Mouse (Mus musculus): ENCODE results near the gene Commd1. TPM values are rescaled to one million over a fixed set of nuclear protein-coding genes. Genes with fewer than 3 reads are reported as not detected.

Commd1 gene
- polyA plus RNA-seq, 1 experiment from 2014 or later: 366 TPM

DNA sequence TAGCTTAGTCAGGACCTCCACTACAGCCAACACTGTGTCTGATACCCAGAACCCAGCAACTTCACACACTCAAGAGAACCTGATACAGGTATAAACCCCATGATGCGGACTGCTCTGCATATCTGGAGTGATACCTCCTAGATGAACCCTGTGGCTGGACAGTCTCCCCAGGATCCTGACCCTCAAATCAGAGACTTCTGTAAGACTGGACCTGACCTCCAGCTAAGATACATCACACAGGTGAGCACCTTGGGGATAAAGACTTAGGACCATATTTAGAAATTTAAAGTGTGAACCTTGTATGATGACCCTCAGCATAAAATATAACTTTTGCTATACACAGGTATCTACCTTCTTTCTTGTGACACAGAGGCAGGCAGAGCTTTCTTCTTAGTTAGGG is 11.6 kb downstream of the Commd1 start:
- Histone ChIP-seq H3K9ac (no peak overlapping the region), H3K9me3 (peaks cover 35% of the 10 kb centered on the region)
- WGBS: 97% methylated on average over 1 of the region's 1 CpGs

GRCm38 (mm10) chr11:22969486-22969885 is 12.7 kb downstream of the Commd1 start:
- 61% methylated on average over 6 of the region's 6 CpGs for WGBS
- no peak for ATAC-seq (ENCODE audit: insufficient number of reproducible peaks, insufficient read depth, low FRiP score, low TSS enrichment)
- Histone ChIP-seq H3K4me1 (peaks cover 6% of the 10 kb centered on the region; the same call in 1 of the 2 replicates), H3K36me3 (peaks cover 29% of the 10 kb centered on the region), H3K4me2 (replicated peaks) (no peak overlapping the region), H3K4me3 (no peak overlapping the region), H3K27ac (no peak overlapping the region), H3K27me3 (no peaks in the 10 kb centered on the region), H3K9me3 (peaks cover 35% of the 10 kb centered on the region), H3K9ac (no peak overlapping the region)

More for the DNA sequence above, 11.6 kb downstream of the Commd1 start:
- Histone ChIP-seq H3K27me3 (no peaks in the 10 kb centered on the region), H3K4me3 (no peak overlapping the region), H3K27ac (no peak overlapping the region), H3K4me1 (peaks cover 9% of the 10 kb centered on the region), H3K4me2 (replicated peaks) (no peak overlapping the region), H3K36me3 (peaks cover 29% of the 10 kb centered on the region)
- ATAC-seq (ENCODE audit: insufficient number of reproducible peaks, insufficient read depth, low FRiP score, low TSS enrichment): no peak

DNA sequence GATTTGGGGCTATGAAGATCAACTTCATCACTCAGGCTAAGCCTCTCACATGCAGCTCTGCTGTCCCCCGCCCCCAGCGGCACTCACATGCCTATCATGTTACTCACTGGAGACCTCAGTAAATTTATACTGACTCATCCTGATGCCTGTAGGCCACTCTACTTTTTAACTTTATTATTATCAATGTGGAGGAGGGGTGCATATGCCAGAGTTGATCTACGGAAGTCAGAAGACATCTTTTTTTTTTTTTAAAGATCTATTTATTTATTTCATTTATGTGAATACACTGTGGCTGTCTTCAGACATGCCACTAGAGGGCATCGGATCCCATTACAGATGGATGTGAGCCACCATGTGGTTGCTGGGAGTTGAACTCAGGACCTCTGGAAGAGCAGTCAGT is 16.7 kb downstream of the Commd1 start:
- Histone ChIP-seq H3K9ac (no peak overlapping the region), H3K36me3 (peaks cover 10% of the 10 kb centered on the region; the same call in 1 of the 2 replicates), H3K27ac (no peak overlapping the region), H3K9me3 (peaks cover 5% of the 10 kb centered on the region), H3K4me2 (replicated peaks) (no peak overlapping the region), H3K27me3 (no peaks in the 10 kb centered on the region), H3K4me3 (no peak overlapping the region), H3K4me1 (peaks cover 5% of the 10 kb centered on the region; the same call in 1 of the 2 replicates)
- 70% methylated on average over 4 of the region's 4 CpGs for WGBS
- ATAC-seq (ENCODE audit: insufficient number of reproducible peaks, insufficient read depth, low FRiP score, low TSS enrichment): no peak

DNA sequence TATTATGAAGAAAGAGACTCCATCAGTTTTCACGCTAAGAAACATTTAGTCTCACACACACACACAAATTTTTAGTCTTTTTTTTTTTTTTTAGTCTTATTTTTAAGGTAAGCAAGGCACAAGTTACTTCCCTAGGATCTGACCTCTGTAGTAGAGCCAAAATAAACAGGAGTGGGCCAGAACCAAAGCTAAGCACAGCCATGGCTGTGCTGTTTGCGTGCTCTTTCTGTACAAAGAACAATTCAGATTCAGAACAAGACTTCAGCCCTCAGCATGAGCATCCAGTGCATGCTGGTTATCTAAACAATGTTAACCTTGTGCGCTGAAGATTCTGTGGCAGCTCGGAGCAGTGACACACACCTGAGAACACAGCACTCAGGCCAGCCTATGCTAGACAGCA is 17.8 kb downstream of the Commd1 start:
- ATAC-seq (ENCODE audit: insufficient number of reproducible peaks, insufficient read depth, low FRiP score, low TSS enrichment): no peak
- WGBS: 72% methylated on average over 4 of the region's 4 CpGs
- H3K9ac ChIP-seq: no peak overlapping the region
- H3K27me3 ChIP-seq: no peaks in the 10 kb centered on the region
- H3K9me3 ChIP-seq: peaks cover 5% of the 10 kb centered on the region
- H3K4me2 ChIP-seq (replicated peaks): no peak overlapping the region
- no peak overlapping the region for H3K4me3 ChIP-seq
- H3K27ac ChIP-seq: no peak overlapping the region
- peaks cover 5% of the 10 kb centered on the region; the same call in 1 of the 2 replicates for H3K4me1 ChIP-seq
- H3K36me3 ChIP-seq: peaks cover 10% of the 10 kb centered on the region; the same call in 1 of the 2 replicates

DNA sequence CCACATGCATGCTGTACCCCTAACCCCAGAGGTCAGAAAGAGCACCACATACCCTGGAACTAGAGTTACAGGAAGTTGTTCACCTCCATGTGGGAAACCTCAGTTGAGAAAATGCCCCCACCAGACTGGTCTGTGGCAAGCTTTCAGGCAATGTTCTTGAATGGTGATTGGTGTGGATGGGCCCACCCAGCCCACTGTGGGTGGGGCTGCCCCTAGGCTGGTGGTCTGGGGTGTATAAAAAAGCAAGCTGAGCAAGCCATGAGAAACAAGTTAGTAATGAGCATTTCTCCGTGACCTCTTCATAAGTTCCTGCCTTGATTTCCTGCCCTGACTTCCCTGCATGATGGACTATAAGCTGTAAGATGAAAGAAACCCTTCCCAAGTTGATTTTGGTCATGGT is 20.1 kb downstream of the Commd1 start:
- H3K9ac ChIP-seq: no peak overlapping the region
- H3K27ac ChIP-seq: no peak overlapping the region
- no peak overlapping the region for H3K4me2 ChIP-seq (replicated peaks)
- no peak overlapping the region for H3K4me3 ChIP-seq
- H3K36me3 ChIP-seq: 0 out of 2 replicates have a peak, but pooled peaks cover 6% of the 10 kb centered on the region
- H3K27me3 ChIP-seq: no peaks in the 10 kb centered on the region
- H3K4me1 ChIP-seq: peaks cover 5% of the 10 kb centered on the region; the same call in 1 of the 2 replicates
- ATAC-seq (ENCODE audit: insufficient number of reproducible peaks, insufficient read depth, low FRiP score, low TSS enrichment): no peak
- 90% methylated on average over 1 of the region's 1 CpGs for WGBS
- H3K9me3 ChIP-seq: no peaks in the 10 kb centered on the region; the same call in 1 of the 2 replicates

GRCm38 (mm10) chr11:22957791-22958374 is 24.3 kb downstream of the Commd1 start:
- no peak overlapping the region for H3K27ac ChIP-seq
- WGBS: 91% methylated on average over 4 of the region's 4 CpGs
- no peak overlapping the region for H3K9ac ChIP-seq
- H3K4me3 ChIP-seq: no peak overlapping the region
- H3K4me2 ChIP-seq (replicated peaks): no peak overlapping the region
- no peaks in the 10 kb centered on the region for H3K4me1 ChIP-seq
- no peaks in the 10 kb centered on the region for H3K9me3 ChIP-seq
- no peak for ATAC-seq (ENCODE audit: insufficient number of reproducible peaks, insufficient read depth, low FRiP score, low TSS enrichment)
- H3K36me3 ChIP-seq: peaks cover 2% of the 10 kb centered on the region; the same call in 1 of the 2 replicates
- no peaks in the 10 kb centered on the region for H3K27me3 ChIP-seq

DNA sequence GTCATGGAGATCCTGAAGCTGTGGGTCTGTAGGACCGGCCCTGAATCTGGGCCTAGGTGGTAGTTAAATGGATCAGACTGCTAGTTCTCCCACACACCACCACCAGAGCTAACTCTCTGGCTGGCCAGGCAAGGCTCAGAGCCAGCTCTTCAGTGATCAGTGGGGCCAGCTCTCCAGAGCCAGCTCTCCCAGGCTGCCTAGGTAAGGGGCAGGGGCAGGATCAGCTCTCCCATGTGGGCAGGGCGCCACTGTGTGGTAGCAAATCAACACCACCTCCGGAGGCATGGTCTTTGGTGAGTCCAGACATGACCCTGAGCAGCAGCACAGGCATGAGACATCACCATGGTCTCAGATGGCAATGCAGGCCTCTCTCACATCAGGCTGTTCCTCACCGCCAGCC is 25.4 kb downstream of the Commd1 start:
- H3K4me3 ChIP-seq: no peak overlapping the region
- no peak overlapping the region for H3K9ac ChIP-seq
- peaks cover 2% of the 10 kb centered on the region; the same call in 1 of the 2 replicates for H3K36me3 ChIP-seq
- H3K4me1 ChIP-seq: no peaks in the 10 kb centered on the region
- no peaks in the 10 kb centered on the region for H3K9me3 ChIP-seq
- WGBS: 72% methylated on average over 4 of the region's 4 CpGs
- no peak overlapping the region for H3K4me2 ChIP-seq (replicated peaks)
- no peaks in the 10 kb centered on the region for H3K27me3 ChIP-seq
- H3K27ac ChIP-seq: no peak overlapping the region
- ATAC-seq (ENCODE audit: insufficient number of reproducible peaks, insufficient read depth, low FRiP score, low TSS enrichment): no peak

GRCm38 (mm10) chr11:22956346-22956745 is 25.8 kb downstream of the Commd1 start:
- Histone ChIP-seq H3K9ac (no peak overlapping the region), H3K9me3 (no peaks in the 10 kb centered on the region), H3K4me3 (no peak overlapping the region), H3K27ac (no peak overlapping the region), H3K36me3 (peaks cover 2% of the 10 kb centered on the region; the same call in 1 of the 2 replicates), H3K4me2 (replicated peaks) (no peak overlapping the region), H3K27me3 (no peaks in the 10 kb centered on the region), H3K4me1 (no peaks in the 10 kb centered on the region)
- no peak for ATAC-seq (ENCODE audit: insufficient number of reproducible peaks, insufficient read depth, low FRiP score, low TSS enrichment)
- WGBS: 96% methylated on average over 6 of the region's 6 CpGs

GRCm38 (mm10) chr11:22952668-22953067 is 29.5 kb downstream of the Commd1 start:
- no peak overlapping the region for H3K4me2 ChIP-seq (replicated peaks)
- no peaks in the 10 kb centered on the region for H3K4me1 ChIP-seq
- H3K4me3 ChIP-seq: no peak overlapping the region
- H3K27me3 ChIP-seq: no peaks in the 10 kb centered on the region
- no peaks in the 10 kb centered on the region for H3K9me3 ChIP-seq
- peaks cover 2% of the 10 kb centered on the region; the same call in 1 of the 2 replicates for H3K36me3 ChIP-seq
- 89% methylated on average over 7 of the region's 7 CpGs for WGBS
- no peak overlapping the region for H3K27ac ChIP-seq
- no peak overlapping the region for H3K9ac ChIP-seq
- ATAC-seq (ENCODE audit: insufficient number of reproducible peaks, insufficient read depth, low FRiP score, low TSS enrichment): no peak

DNA sequence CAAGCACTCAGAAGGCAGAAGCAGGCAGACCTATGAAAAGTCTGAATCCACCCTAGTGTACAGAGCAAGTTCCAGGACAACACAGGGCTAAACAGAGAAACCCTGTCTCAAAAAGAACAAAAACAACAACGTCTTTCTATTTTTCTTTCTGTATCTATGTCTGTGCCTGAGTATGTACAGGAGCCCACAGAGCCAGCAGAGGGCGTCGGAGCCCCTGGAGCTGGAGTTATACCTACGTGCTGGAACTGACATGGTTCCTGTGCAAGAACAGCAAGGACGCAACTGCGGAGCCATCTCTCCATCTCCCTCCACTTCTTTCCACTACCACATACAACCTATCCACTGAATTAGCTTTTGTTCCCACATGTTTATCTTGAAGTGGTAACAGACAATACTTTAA is 32.1 kb downstream of the Commd1 start:
- H3K4me3 ChIP-seq: no peak overlapping the region
- WGBS: 91% methylated on average over 6 of the region's 6 CpGs
- no peaks in the 10 kb centered on the region for H3K27me3 ChIP-seq
- no peak overlapping the region for H3K4me2 ChIP-seq (replicated peaks)
- no peak overlapping the region for H3K27ac ChIP-seq
- no peaks in the 10 kb centered on the region for H3K4me1 ChIP-seq
- H3K9me3 ChIP-seq: no peaks in the 10 kb centered on the region
- peaks cover under 1% of the 10 kb centered on the region; the same call in 1 of the 2 replicates for H3K36me3 ChIP-seq
- no peak for ATAC-seq (ENCODE audit: insufficient number of reproducible peaks, insufficient read depth, low FRiP score, low TSS enrichment)
- H3K9ac ChIP-seq: no peak overlapping the region

DNA sequence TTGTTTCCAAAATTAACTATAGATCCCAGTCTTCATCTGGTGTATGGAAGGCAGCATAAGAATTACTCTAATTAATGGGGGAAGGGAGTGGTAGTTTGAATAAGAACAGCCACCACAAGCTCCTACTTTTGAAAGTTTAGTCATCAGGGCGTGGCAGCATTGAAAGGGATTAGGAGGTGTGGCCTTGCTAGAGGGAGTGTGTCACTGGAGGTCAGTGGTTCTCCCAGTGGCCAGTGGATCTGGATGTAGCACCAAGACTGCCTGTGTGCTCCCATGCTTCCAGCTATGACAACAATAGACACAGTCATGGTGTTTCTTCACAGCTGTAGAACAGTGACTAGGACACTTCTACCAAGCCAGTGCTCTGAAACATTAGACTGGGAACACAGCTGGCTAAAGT is 33.1 kb downstream of the Commd1 start:
- Histone ChIP-seq H3K4me1 (no peaks in the 10 kb centered on the region), H3K4me3 (no peak overlapping the region), H3K4me2 (replicated peaks) (no peak overlapping the region), H3K27ac (no peak overlapping the region), H3K9ac (no peak overlapping the region), H3K27me3 (no peaks in the 10 kb centered on the region), H3K9me3 (no peaks in the 10 kb centered on the region), H3K36me3 (no peaks in the 10 kb centered on the region)
- no peak for ATAC-seq (ENCODE audit: insufficient number of reproducible peaks, insufficient read depth, low FRiP score, low TSS enrichment)
- WGBS: 81% methylated on average over 1 of the region's 1 CpGs

GRCm38 (mm10) chr11:22938983-22939382 is 43.2 kb downstream of the Commd1 start:
- Histone ChIP-seq H3K4me3 (no peak overlapping the region), H3K27me3 (no peaks in the 10 kb centered on the region), H3K4me1 (no peaks in the 10 kb centered on the region), H3K9ac (no peak overlapping the region), H3K36me3 (no peaks in the 10 kb centered on the region), H3K4me2 (replicated peaks) (no peak overlapping the region), H3K27ac (no peak overlapping the region), H3K9me3 (no peaks in the 10 kb centered on the region)
- no peak for ATAC-seq (ENCODE audit: insufficient number of reproducible peaks, insufficient read depth, low FRiP score, low TSS enrichment)
- WGBS: 90% methylated on average over 2 of the region's 2 CpGs
